Mouse (Mus musculus) CH12.LX (cell line): ENCODE results near the gene Pdcd6ip. TPM values are rescaled to one million over a fixed set of nuclear protein-coding genes. Genes with fewer than 3 reads are reported as not detected.

Source experiments
- DNase-seq: peaks from one replicate; pipeline ENCODE4 v3.0.0-alpha.2; 2013; ENCODE audit errors: extremely low read depth
- H3K27ac ChIP-seq: 2 replicates; pipeline ENCODE4 v1.5.1; 2012; ENCODE audit warnings: low read depth, mild to moderate bottlenecking, control low read depth, moderate library complexity; ENCODE audit not compliant: insufficient read depth
- H3K27me3 ChIP-seq: replicated peaks from 2 replicates; pipeline ENCODE3; 2012; ENCODE audit warnings: inconsistent platforms
- H3K36me3 ChIP-seq, 2 experiments: replicated peaks in 1 of 2; 2 replicates each; pipeline versions ENCODE3 to v1.6.1; 2012; ENCODE audit warnings: inconsistent platforms in 1 of 2, low read length in 1 of 2, mild to moderate bottlenecking in 1 of 2, mixed read lengths in 1 of 2, moderate library complexity in 1 of 2; ENCODE audit not compliant: control insufficient read depth in 1 of 2, insufficient read depth in 1 of 2
- H3K4me1 ChIP-seq, 2 experiments: 2 replicates each; pipeline ENCODE4 v1.6.1; 2012; ENCODE audit warnings: inconsistent platforms in 1 of 2, moderate library complexity in 1 of 2; ENCODE audit not compliant: insufficient read depth in 2 of 2, control insufficient read depth in 1 of 2
- H3K4me2 ChIP-seq: 2 replicates; pipeline ENCODE4 v1.6.1; 2012; ENCODE audit warnings: low read depth, mild to moderate bottlenecking, control low read depth; ENCODE audit not compliant: poor library complexity, insufficient read depth, severe bottlenecking
- H3K4me3 ChIP-seq, 3 experiments: fragments of 150-350 bp in 1 of 3; sonication (generic) in 1 of 3; replicated peaks in 1 of 3; 2 replicates each; pipeline versions ENCODE3 to v1.5.1; 2011 to 2012; ENCODE audit warnings: low read depth in 2 of 3, low read length in 2 of 3, mild to moderate bottlenecking in 2 of 3, moderate library complexity in 2 of 3, control low read depth in 1 of 3, improper control_type of control experiment in 1 of 3, inconsistent platforms in 1 of 3, mixed read lengths in 1 of 3; ENCODE audit not compliant: poor library complexity in 1 of 3
- H3K79me2 ChIP-seq: replicated peaks from 2 replicates; pipeline ENCODE4 v1.6.1; 2012; ENCODE audit warnings: mild to moderate bottlenecking, moderate library complexity; ENCODE audit not compliant: control insufficient read depth, poor library complexity, insufficient read depth, severe bottlenecking; ENCODE audit errors: extremely low read depth
- H3K9ac ChIP-seq: 2 replicates; pipeline ENCODE4 v1.6.1; 2012; ENCODE audit warnings: low read depth, mild to moderate bottlenecking, control low read depth, moderate library complexity; ENCODE audit not compliant: insufficient read depth
- H3K9me3 ChIP-seq: replicated peaks from 2 replicates; pipeline ENCODE3; 2012; ENCODE audit warnings: low read length, inconsistent platforms, mixed read lengths
- BHLHE40 ChIP-seq: IDR thresholded peaks from 2 replicates; pipeline ENCODE4 v1.6.1; 2011; ENCODE audit warnings: mild to moderate bottlenecking, low read depth, low read length, improper control_type of control experiment
- CHD1 ChIP-seq: IDR thresholded peaks from 2 replicates; pipeline ENCODE4 v1.6.1; 2012; ENCODE audit warnings: low read depth, low read length, improper control_type of control experiment, inconsistent platforms
- CHD2 ChIP-seq: IDR thresholded peaks from 2 replicates; pipeline ENCODE4 v1.6.1; 2011; ENCODE audit warnings: low read length, improper control_type of control experiment
- ELF1 ChIP-seq: IDR thresholded peaks from 2 replicates; pipeline ENCODE4 v1.6.1; 2014; ENCODE audit warnings: low read depth, mild to moderate bottlenecking, inconsistent platforms, low read length, improper control_type of control experiment
- EP300 ChIP-seq: IDR thresholded peaks from 2 replicates; pipeline ENCODE4 v1.6.1; 2011; ENCODE audit warnings: low read length, improper control_type of control experiment
- ETS1 ChIP-seq: conservative IDR thresholded peaks from 2 replicates; pipeline ENCODE4 v1.6.1; 2012; ENCODE audit warnings: low read depth, mild to moderate bottlenecking, inconsistent platforms, low read length, improper control_type of control experiment, moderate library complexity
- HCFC1 ChIP-seq: IDR thresholded peaks from 2 replicates; pipeline ENCODE4 v1.6.1; 2012; ENCODE audit warnings: low read depth, mild to moderate bottlenecking, inconsistent platforms, low read length, improper control_type of control experiment
- JUN ChIP-seq: IDR thresholded peaks from 2 replicates; pipeline ENCODE4 v1.6.1; 2011; ENCODE audit warnings: low read depth, mild to moderate bottlenecking, low read length, improper control_type of control experiment, moderate library complexity; ENCODE audit not compliant: insufficient read depth
- KAT2A ChIP-seq: IDR thresholded peaks from 2 replicates; pipeline ENCODE4 v1.6.1; 2012; ENCODE audit warnings: low read length, improper control_type of control experiment, inconsistent platforms; ENCODE audit not compliant: insufficient replicate concordance
- MAFK ChIP-seq: IDR thresholded peaks from 2 replicates; pipeline ENCODE4 v1.6.1; 2011; ENCODE audit warnings: low read length, improper control_type of control experiment; ENCODE audit not compliant: insufficient replicate concordance
- MAX ChIP-seq: IDR thresholded peaks from 2 replicates; pipeline ENCODE4 v1.6.1; 2011; ENCODE audit warnings: low read length, improper control_type of control experiment
- MEF2A ChIP-seq: IDR thresholded peaks from 2 replicates; pipeline ENCODE4 v1.6.1; 2014; ENCODE audit warnings: low read depth, mild to moderate bottlenecking, inconsistent platforms, low read length, improper control_type of control experiment, borderline replicate concordance
- MXI1 ChIP-seq: IDR thresholded peaks from 2 replicates; pipeline ENCODE4 v1.6.1; 2011; ENCODE audit warnings: mild to moderate bottlenecking, low read depth, low read length, improper control_type of control experiment
- MYC ChIP-seq: IDR thresholded peaks from 2 replicates; pipeline ENCODE4 v1.6.1; 2011; ENCODE audit warnings: low read depth, mild to moderate bottlenecking, improper control_type of control experiment, low read length
- NELFE ChIP-seq: IDR thresholded peaks from 2 replicates; pipeline ENCODE4 v1.6.1; 2011; ENCODE audit warnings: low read depth, low read length, improper control_type of control experiment
- NRF1 ChIP-seq: IDR thresholded peaks from 2 replicates; pipeline ENCODE4 v1.6.1; 2014; ENCODE audit warnings: low read depth, mild to moderate bottlenecking, inconsistent platforms, low read length, improper control_type of control experiment, moderate library complexity
- POLR2A ChIP-seq: IDR thresholded peaks from 2 replicates; pipeline ENCODE4 v1.6.1; 2011; ENCODE audit warnings: low read depth, mild to moderate bottlenecking, improper control_type of control experiment, low read length
- SIN3A ChIP-seq: IDR thresholded peaks from 2 replicates; pipeline ENCODE4 v1.6.1; 2012; ENCODE audit warnings: low read length, improper control_type of control experiment, inconsistent platforms
- SMC3 ChIP-seq: IDR thresholded peaks from 2 replicates; pipeline ENCODE4 v1.6.1; 2011; ENCODE audit warnings: low read depth, low read length, improper control_type of control experiment
- TBP ChIP-seq: conservative IDR thresholded peaks from 2 replicates; pipeline ENCODE4 v1.6.1; 2011; ENCODE audit warnings: low read depth, low read length, improper control_type of control experiment
- TCF12 ChIP-seq: IDR thresholded peaks from 2 replicates; pipeline ENCODE4 v1.6.1; 2014; ENCODE audit warnings: low read depth, mild to moderate bottlenecking, inconsistent platforms, low read length, improper control_type of control experiment
- UBTF ChIP-seq: IDR thresholded peaks from 2 replicates; pipeline ENCODE4 v1.6.1; 2012; ENCODE audit warnings: low read depth, mild to moderate bottlenecking, inconsistent platforms, low read length, improper control_type of control experiment, moderate library complexity
- USF1 ChIP-seq: IDR thresholded peaks from 2 replicates; pipeline ENCODE4 v1.6.1; 2014; ENCODE audit warnings: low read depth, mild to moderate bottlenecking, inconsistent platforms, low read length, improper control_type of control experiment
- USF2 ChIP-seq: conservative IDR thresholded peaks from 2 replicates; pipeline ENCODE4 v1.6.1; 2011; ENCODE audit warnings: low read depth, low read length, improper control_type of control experiment
- ZMIZ1 ChIP-seq: IDR thresholded peaks from 2 replicates; pipeline ENCODE4 v1.6.1; 2012; ENCODE audit warnings: low read depth, mild to moderate bottlenecking, inconsistent platforms, low read length, improper control_type of control experiment
- dilution Hi-C: fragments of 300-500 bp; cut with MboI; formaldehyde crosslinking; loops from 2 replicates; pipeline ENCODE4 v1.14.3; 2020; ENCODE audit warnings: low sequenced_read_pairs; ENCODE audit not compliant: extremely low pct_unique_long_range_greater_than_20kb, extremely low pct_ligation_motif_present
- in situ Hi-C: fragments of 300-500 bp; cut with MboI; formaldehyde crosslinking; loops from 3 replicates; pipeline ENCODE4 v1.14.3; 2019; ENCODE audit warnings: low sequenced_read_pairs, low pct_ligation_motif_present, low pct_unique_long_range_greater_than_20kb, mixed read lengths
- polyA plus RNA-seq: library from polyadenylated mRNA; unstranded; fragments of >175 nt; gene quantifications from 2 replicates; pipeline ENCODE4 v1.2.1, GENCODE M21; 2012; ENCODE audit warnings: low read depth; ENCODE audit not compliant: insufficient read length
- total RNA-seq, 2 experiments: library from RNA; depleted of rRNA; stranded (reverse); fragments of 300-350 nt in 1 of 2; fragments of >200 nt in 1 of 2; gene quantifications; 2 replicates each; pipeline ENCODE4 v1.2.3; 2012 to 2014

The Pdcd6ip gene
- total RNA-seq (2012; rRNA removed) (29.4 and 29.5 TPM in 2 replicates), total RNA-seq (2014; rRNA removed) (23.3 and 25.9 TPM in 2 replicates), polyA plus RNA-seq (75.3 and 75.6 TPM in 2 replicates)

- DNase-seq: peak; percentile 85
- TF ChIP-seq JUN: no peak
- TF ChIP-seq KAT2A: peak; percentile 68; the same call in 1 of the 2 replicates
- TF ChIP-seq MYC: no peak
- peak; percentile 50; the same call in 1 of the 2 replicates for TF ChIP-seq MEF2A
- TF ChIP-seq USF2: peak; percentile 97
- TF ChIP-seq EP300: no peak
- peak; percentile 90 for TF ChIP-seq NELFE
- TF ChIP-seq SIN3A: peak; percentile 77
- peak; percentile 47; the same call in 1 of the 2 replicates for TF ChIP-seq TBP
- TF ChIP-seq MAX: peak; percentile 98
- peak; percentile 82 for TF ChIP-seq HCFC1
- TF ChIP-seq ETS1: no peak; the same call in 1 of the 2 replicates
- peak; percentile 72 for TF ChIP-seq TCF12
- peak; percentile 65 for TF ChIP-seq ZMIZ1
- TF ChIP-seq UBTF: 0 out of 2 replicates have a peak, but pooled peaks have one; percentile 55
- no peak for TF ChIP-seq SMC3
- peak; percentile 98 for TF ChIP-seq USF1
- TF ChIP-seq NRF1: peak; percentile 95
- peak; percentile 83 for TF ChIP-seq MXI1
- no peak for TF ChIP-seq MAFK
- TF ChIP-seq ELF1: peak; percentile 95
- no peak for TF ChIP-seq CHD2
- TF ChIP-seq CHD1: peak; percentile 21; the same call in 1 of the 2 replicates
- peak; percentile 86 for TF ChIP-seq POLR2A
- TF ChIP-seq BHLHE40: peak; percentile 95
- TF ChIP-seq, all 38 proteins: peak for 18
- H3K9ac ChIP-seq: peak within 1 kb of the TSS; percentile 93
- dilution Hi-C loops (no loop called here), in situ Hi-C loops (no loop called here)
- peaks cover 50% of the 10 kb centered on the region for H3K79me2 ChIP-seq
- peak within 1 kb of the TSS; percentile 91 for H3K4me2 ChIP-seq
- H3K4me1 ChIP-seq: peaks cover 9 to 39% of the 10 kb centered on the region in 2 experiments; a peak in 3 of 4 replicates
- no peaks in the 10 kb centered on the region for H3K9me3 ChIP-seq
- peak within 1 kb of the TSS; percentile 64 for H3K27ac ChIP-seq
- peak within 1 kb of the TSS; percentile 89 to 96 (median 92) for H3K4me3 ChIP-seq
- peaks cover 0 to 25% of the 10 kb centered on the region in 2 experiments for H3K36me3 ChIP-seq
- peaks cover 2% of the 10 kb centered on the region for H3K27me3 ChIP-seq
These were observed at the start of gene Pdcd6ip for GRCm38 (mm10) chr9:113707481-113708360. Pdcd6ip (minus strand) TSS chr9:113708259.
